Mouse (Mus musculus) neural tube, embryonic 15.5 days (tissue): ENCODE measurements at regions not wholly inside any gene's neighbourhood (a gene's known extent, or its start where the extent isn't known, plus 50 kb on each side); places are given as distances from the start of the nearest gene placed in this dataset.
"Not testable (repeated sequence)": the region's sequence is repeated elsewhere in the genome, so short reads cannot be mapped to it uniquely, and the experiment has no call there.

Experiments used
- ATAC-seq: fragments of 200-750 bp; cut with Nextera tagmentation; 2 replicates; pipeline ENCODE4 v1.8.0; 2017; ENCODE audit warnings: mild to moderate bottlenecking, moderate TSS enrichment, moderate library complexity; ENCODE audit not compliant: low FRiP score
- H3K27ac ChIP-seq: fragments of 300-500 bp; sonication (generic); replicated peaks from 2 replicates; pipeline ENCODE4 v1.5.1; 2015; ENCODE audit warnings: mild to moderate bottlenecking, inconsistent platforms
- H3K27me3 ChIP-seq: fragments of 300-500 bp; sonication (generic); replicated peaks from 2 replicates; pipeline ENCODE4 v1.6.1; 2015; ENCODE audit warnings: inconsistent platforms
- H3K36me3 ChIP-seq: fragments of 300-500 bp; sonication (generic); 2 replicates; pipeline ENCODE4 v1.6.1; 2015; ENCODE audit warnings: inconsistent platforms
- H3K4me1 ChIP-seq: fragments of 300-500 bp; sonication (generic); 2 replicates; pipeline ENCODE4 v1.6.1; 2015; ENCODE audit warnings: inconsistent platforms
- H3K4me2 ChIP-seq: fragments of 300-500 bp; sonication (generic); 2 replicates; pipeline ENCODE4 v1.6.1; 2015; ENCODE audit warnings: inconsistent platforms, mild to moderate bottlenecking, moderate library complexity
- H3K4me3 ChIP-seq: fragments of 300-500 bp; sonication (generic); replicated peaks from 2 replicates; pipeline ENCODE4 v1.5.1; 2015; ENCODE audit warnings: mild to moderate bottlenecking, inconsistent platforms
- H3K9ac ChIP-seq: fragments of 300-500 bp; sonication (generic); replicated peaks from 2 replicates; pipeline ENCODE4 v1.6.1; 2015; ENCODE audit warnings: mild to moderate bottlenecking, inconsistent platforms
- H3K9me3 ChIP-seq: fragments of 300-500 bp; sonication (generic); replicated peaks from 2 replicates; pipeline ENCODE4 v1.6.1; 2016; ENCODE audit warnings: inconsistent platforms
- WGBS: fragments of 180-500 bp; shearing (Covaris S2); methylation state at CpG from one replicate; pipeline ENCODE4 v1.1.7; 2015; ENCODE audit warnings: mixed read lengths; 5-methylcytosine and 5-hydroxymethylcytosine counted together

GRCm38 (mm10) chr1:177347208-177347607 lies 89.2 kb upstream of the Akt3 start:
- Histone ChIP-seq H3K27ac (no peak overlapping the region), H3K4me3 (no peak overlapping the region), H3K9me3 (no peaks in the 10 kb centered on the region), H3K4me1 (no peaks in the 10 kb centered on the region; the same call in 1 of the 2 replicates), H3K4me2 (no peak overlapping the region), H3K9ac (no peak overlapping the region), H3K27me3 (no peaks in the 10 kb centered on the region), H3K36me3 (no peaks in the 10 kb centered on the region)
- 40% methylated on average over 4 of the region's 4 CpGs for WGBS
- no peak for ATAC-seq

- WGBS, result 80% methylated on average over 6 of the region's 6 CpGs
- ATAC-seq, result no peak
- H3K9me3 ChIP-seq, result no peaks in the 10 kb centered on the region
Measured at GRCm38 (mm10) chr1:177346540-177346939, 88.5 kb upstream of the Akt3 start.

GRCm38 (mm10) chr1:177345540-177345939 lies 87.5 kb upstream of the Akt3 start:
- no peak overlapping the region for H3K27ac ChIP-seq
- no peak for ATAC-seq
- no peak overlapping the region for H3K4me2 ChIP-seq
- H3K9me3 ChIP-seq, result no peaks in the 10 kb centered on the region
- H3K4me1 ChIP-seq, result no peaks in the 10 kb centered on the region; the same call in 1 of the 2 replicates
- no peak overlapping the region for H3K4me3 ChIP-seq
- H3K9ac ChIP-seq, result no peak overlapping the region
- H3K36me3 ChIP-seq, result no peaks in the 10 kb centered on the region
- H3K27me3 ChIP-seq, result no peaks in the 10 kb centered on the region
- WGBS, result 92% methylated on average over 6 of the region's 6 CpGs

More at GRCm38 (mm10) chr1:177346540-177346939, 88.5 kb upstream of the Akt3 start:
- Histone ChIP-seq H3K9ac (no peak overlapping the region), H3K27ac (no peak overlapping the region), H3K4me1 (no peaks in the 10 kb centered on the region; the same call in 1 of the 2 replicates), H3K36me3 (no peaks in the 10 kb centered on the region), H3K27me3 (no peaks in the 10 kb centered on the region), H3K4me3 (no peak overlapping the region), H3K4me2 (no peak overlapping the region)

- H3K4me2 ChIP-seq, result no peak overlapping the region
- no peaks in the 10 kb centered on the region for H3K36me3 ChIP-seq
- ATAC-seq, result no peak
- H3K27ac ChIP-seq, result no peak overlapping the region
- WGBS, result 81% methylated on average over 4 of the region's 4 CpGs
- H3K9ac ChIP-seq, result no peak overlapping the region
- H3K27me3 ChIP-seq, result no peaks in the 10 kb centered on the region
- no peaks in the 10 kb centered on the region for H3K9me3 ChIP-seq
- no peak overlapping the region for H3K4me3 ChIP-seq
- peaks cover 1% of the 10 kb centered on the region; the same call in 1 of the 2 replicates for H3K4me1 ChIP-seq
Measured at GRCm38 (mm10) chr1:177343949-177344348, 85.9 kb upstream of the Akt3 start.

GRCm38 (mm10) chr1:177343121-177343520 lies 85.1 kb upstream of the Akt3 start:
- Histone ChIP-seq H3K36me3 (no peaks in the 10 kb centered on the region), H3K4me1 (peaks cover 9% of the 10 kb centered on the region), H3K27ac (no peak overlapping the region), H3K9ac (no peak overlapping the region), H3K4me2 (no peak overlapping the region), H3K4me3 (no peak overlapping the region), H3K9me3 (no peaks in the 10 kb centered on the region), H3K27me3 (no peaks in the 10 kb centered on the region)
- 27% methylated on average over 6 of the region's 6 CpGs for WGBS
- no peak for ATAC-seq

- Histone ChIP-seq H3K9me3 (no peaks in the 10 kb centered on the region), H3K36me3 (no peaks in the 10 kb centered on the region), H3K27me3 (no peaks in the 10 kb centered on the region), H3K4me1 (peaks cover 11% of the 10 kb centered on the region), H3K9ac (no peak overlapping the region), H3K4me2 (no peak overlapping the region), H3K4me3 (no peak overlapping the region), H3K27ac (no peak overlapping the region)
- 81% methylated on average over 3 of the region's 3 CpGs for WGBS
- ATAC-seq, result no peak
Measured at GRCm38 (mm10) chr1:177340232-177340631, 82.2 kb upstream of the Akt3 start.

- peaks cover 11% of the 10 kb centered on the region for H3K4me1 ChIP-seq
- peak overlapping the region; percentile 43 for H3K4me3 ChIP-seq
- not testable (repeated sequence) for H3K9me3 ChIP-seq, H3K36me3 ChIP-seq, H3K27me3 ChIP-seq, ATAC-seq
- peak overlapping the region; percentile 81 for H3K27ac ChIP-seq
- WGBS, result 65% methylated on average over 12 of the region's 13 CpGs
- peak overlapping the region; percentile 51 for H3K9ac ChIP-seq
- peak overlapping the region; percentile 77 for H3K4me2 ChIP-seq
Measured at GRCm38 (mm10) chr1:177339207-177339787, 81.3 kb upstream of the Akt3 start.

- peak; percentile 90 for ATAC-seq
- peak overlapping the region; percentile 77 for H3K4me2 ChIP-seq
- H3K4me1 ChIP-seq, result peaks cover 11% of the 10 kb centered on the region
- no peaks in the 10 kb centered on the region for H3K36me3 ChIP-seq
- H3K27ac ChIP-seq, result peak overlapping the region; percentile 81
- H3K9me3 ChIP-seq, result no peaks in the 10 kb centered on the region
- H3K27me3 ChIP-seq, result no peaks in the 10 kb centered on the region
- 4% methylated on average over 32 of the region's 32 CpGs for WGBS
- H3K9ac ChIP-seq, result peak overlapping the region; percentile 51
- H3K4me3 ChIP-seq, result peak overlapping the region; percentile 43
Measured at GRCm38 (mm10) chr1:177338466-177339206, 80.6 kb upstream of the Akt3 start.

- H3K4me3 ChIP-seq, result no peak overlapping the region
- no peak overlapping the region for H3K9ac ChIP-seq
- no peaks in the 10 kb centered on the region for H3K36me3 ChIP-seq
- no peak overlapping the region for H3K4me2 ChIP-seq
- H3K27me3 ChIP-seq, result no peaks in the 10 kb centered on the region
- ATAC-seq, result no peak
- no peaks in the 10 kb centered on the region for H3K9me3 ChIP-seq
- H3K4me1 ChIP-seq, result peaks cover 11% of the 10 kb centered on the region
- 0 out of 2 replicates have a peak overlapping the region, but pooled peaks have one; percentile 81 for H3K27ac ChIP-seq
Measured at GRCm38 (mm10) chr1:177337756-177338155, 79.8 kb upstream of the Akt3 start.

- Histone ChIP-seq H3K27me3 (no peaks in the 10 kb centered on the region), H3K4me2 (no peak overlapping the region), H3K27ac (no peak overlapping the region), H3K9me3 (no peaks in the 10 kb centered on the region), H3K36me3 (no peaks in the 10 kb centered on the region), H3K9ac (no peak overlapping the region), H3K4me3 (no peak overlapping the region), H3K4me1 (peaks cover 11% of the 10 kb centered on the region)
- WGBS, result 81% methylated on average over 4 of the region's 4 CpGs
- no peak for ATAC-seq
Measured at GRCm38 (mm10) chr1:177337141-177337540, 79.1 kb upstream of the Akt3 start.

GRCm38 (mm10) chr1:177336436-177336835 lies 78.4 kb upstream of the Akt3 start:
- Histone ChIP-seq H3K4me3 (no peak overlapping the region), H3K36me3 (no peaks in the 10 kb centered on the region), H3K4me1 (peaks cover 11% of the 10 kb centered on the region), H3K4me2 (no peak overlapping the region), H3K9me3 (no peaks in the 10 kb centered on the region), H3K9ac (no peak overlapping the region), H3K27ac (no peak overlapping the region), H3K27me3 (no peaks in the 10 kb centered on the region)
- no peak for ATAC-seq
- 99% methylated on average over 2 of the region's 2 CpGs for WGBS

- Histone ChIP-seq H3K36me3 (no peaks in the 10 kb centered on the region), H3K4me1 (peaks cover 11% of the 10 kb centered on the region), H3K4me3 (no peak overlapping the region), H3K4me2 (no peak overlapping the region), H3K27ac (no peak overlapping the region), H3K9ac (no peak overlapping the region), H3K27me3 (no peaks in the 10 kb centered on the region), H3K9me3 (no peaks in the 10 kb centered on the region)
- 92% methylated on average over 6 of the region's 6 CpGs for WGBS
- ATAC-seq, result no peak
Measured at GRCm38 (mm10) chr1:177335961-177336360, 78.0 kb upstream of the Akt3 start.
